Mouse (Mus musculus) kidney, adult 18-20 months (tissue): Measurements from ENCODE around the gene Shb.

ENCODE experiments used
- DNase-seq: peaks from one replicate; pipeline ENCODE4 v3.0.0; 2021

Shb gene

DNA sequence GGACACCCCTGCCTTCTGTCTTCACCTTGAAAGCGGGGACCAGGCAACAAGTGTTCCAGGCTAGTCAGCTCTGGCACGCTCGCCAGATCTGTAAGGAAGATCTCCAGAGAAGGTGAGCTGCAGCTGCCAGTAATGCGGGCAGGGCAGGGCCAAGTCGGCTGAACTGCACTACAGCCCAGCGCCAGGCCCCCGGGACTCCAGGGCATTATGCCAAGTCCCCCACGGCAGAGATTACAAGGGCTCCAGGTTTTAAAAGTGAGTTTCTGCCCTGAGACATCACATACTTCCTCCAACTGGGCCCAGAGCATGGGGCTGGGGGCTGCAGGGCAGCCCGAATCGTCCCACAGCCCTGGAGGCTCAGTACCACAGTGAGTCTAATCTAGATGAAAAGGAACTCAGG lies 52.8 kb downstream of the Shb start:
- DNase-seq: no peak

DNA sequence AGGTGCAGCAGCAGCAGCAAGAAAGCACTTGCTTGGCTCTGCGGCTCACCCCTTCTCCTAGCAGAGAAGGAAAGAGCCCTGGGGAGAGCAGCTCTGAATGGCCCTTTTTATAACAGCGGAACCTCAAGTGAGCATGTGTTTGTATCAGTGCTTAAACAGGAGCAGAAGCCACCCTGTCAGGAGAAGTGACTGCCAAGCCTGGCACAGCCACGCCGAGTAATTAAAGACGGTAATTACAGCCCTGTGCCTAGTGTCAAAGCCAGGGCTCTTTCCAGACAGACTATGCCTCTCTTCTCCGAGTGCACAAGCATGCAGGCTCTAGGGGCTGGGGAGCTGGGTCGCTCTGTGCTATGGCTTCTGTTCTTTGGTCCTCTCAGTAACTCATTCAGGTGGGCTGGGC lies 54.1 kb downstream of the Shb start:
- DNase-seq: no peak

DNA sequence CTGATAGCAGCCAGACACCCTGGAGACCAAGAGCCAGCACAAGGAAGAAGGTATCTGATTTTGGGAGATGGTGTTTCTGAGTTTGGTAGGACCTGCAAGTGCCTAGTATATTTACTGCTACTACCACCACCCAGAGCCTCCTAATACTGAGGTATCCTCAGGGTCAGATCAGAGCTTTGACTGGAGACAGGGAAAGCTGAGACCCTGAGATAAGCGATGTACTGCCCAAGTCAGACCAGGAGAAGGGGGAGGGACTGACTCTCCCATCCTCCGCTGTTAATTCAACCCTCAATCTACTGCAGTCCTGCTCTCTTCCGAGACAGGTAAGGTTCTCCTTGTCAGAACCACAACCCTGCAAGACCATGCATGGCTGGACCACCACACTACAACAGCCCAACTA lies 55.2 kb downstream of the Shb start:
- no peak for DNase-seq

DNA sequence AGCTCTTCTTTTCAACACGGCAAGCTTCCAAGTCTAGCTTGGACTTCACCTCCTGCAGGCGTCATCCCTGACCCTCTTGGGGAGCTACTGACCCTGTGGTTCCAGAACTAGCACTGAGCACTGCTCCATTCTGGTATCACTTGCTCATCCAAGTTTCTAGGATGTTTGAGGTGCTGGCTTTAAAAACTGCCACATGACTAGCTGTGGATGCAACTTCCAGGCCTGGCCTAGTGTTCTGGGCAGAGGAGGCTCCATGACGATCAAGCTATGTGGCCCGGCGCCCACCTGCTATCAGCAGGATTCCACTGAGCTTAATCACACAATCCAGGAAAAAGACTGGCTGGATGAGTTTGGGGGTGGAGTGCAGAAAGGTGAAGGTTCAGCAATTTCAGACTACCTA lies 57.4 kb downstream of the Shb start:
- no peak for DNase-seq

DNA sequence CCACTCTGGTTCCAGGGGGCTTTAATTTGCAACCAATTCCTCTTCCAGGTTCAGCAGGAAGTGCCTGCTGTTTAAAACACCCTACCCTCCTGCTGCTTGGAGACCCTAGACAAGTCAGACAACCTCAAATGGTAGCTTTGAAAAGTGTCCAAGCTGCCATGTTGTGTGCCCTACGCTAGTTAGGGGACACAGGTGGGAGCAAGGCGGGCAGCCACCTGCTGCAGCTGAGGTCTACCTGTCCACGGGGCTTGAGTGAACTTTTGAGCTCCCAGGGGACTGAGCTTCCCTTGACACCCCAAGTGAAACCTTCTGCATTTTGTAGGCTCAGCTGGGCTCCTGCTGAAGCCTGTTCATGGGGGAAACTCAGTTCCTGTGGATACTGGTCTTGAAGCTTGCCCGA lies 58.1 kb downstream of the Shb start:
- DNase-seq: no peak

DNA sequence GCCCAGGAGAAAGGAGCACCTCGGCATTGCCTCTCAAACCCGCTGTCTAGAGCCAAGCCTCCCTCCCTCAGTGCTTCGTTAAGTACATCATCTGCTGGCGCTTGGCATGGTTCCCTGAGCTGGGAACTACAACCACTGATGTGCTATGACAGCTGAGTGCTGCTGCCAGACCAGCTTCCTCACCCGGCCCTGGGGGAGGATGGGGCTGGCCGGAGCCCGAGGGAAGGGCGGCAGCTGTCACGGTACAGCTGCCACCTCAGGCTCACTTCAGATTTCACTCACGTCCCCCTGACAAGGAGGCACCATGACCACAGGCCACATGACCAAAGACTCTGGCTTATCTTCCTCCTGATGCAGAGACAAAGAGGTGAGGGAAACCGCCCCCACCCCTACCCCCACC lies 59.1 kb downstream of the Shb start:
- peak; percentile 76 for DNase-seq

DNA sequence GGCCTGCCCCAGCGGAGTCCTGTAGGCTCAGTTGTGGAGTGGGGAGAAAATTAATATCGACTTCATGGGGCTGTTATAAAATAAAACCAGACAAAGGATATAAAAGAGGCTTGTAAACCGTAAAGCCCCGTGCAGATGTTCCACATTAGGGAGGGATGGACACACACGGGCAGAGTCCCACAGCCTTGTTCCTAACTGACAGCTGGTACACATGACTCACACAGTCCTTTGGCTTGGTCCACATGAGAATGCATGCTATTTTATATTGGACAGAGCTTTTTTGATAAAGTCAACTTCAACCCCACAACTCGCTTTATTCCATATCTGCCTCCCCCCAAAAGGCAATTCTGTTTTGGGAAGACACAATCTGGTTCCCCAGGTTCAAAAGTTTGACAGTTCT lies 59.6 kb downstream of the Shb start:
- no peak for DNase-seq

DNA sequence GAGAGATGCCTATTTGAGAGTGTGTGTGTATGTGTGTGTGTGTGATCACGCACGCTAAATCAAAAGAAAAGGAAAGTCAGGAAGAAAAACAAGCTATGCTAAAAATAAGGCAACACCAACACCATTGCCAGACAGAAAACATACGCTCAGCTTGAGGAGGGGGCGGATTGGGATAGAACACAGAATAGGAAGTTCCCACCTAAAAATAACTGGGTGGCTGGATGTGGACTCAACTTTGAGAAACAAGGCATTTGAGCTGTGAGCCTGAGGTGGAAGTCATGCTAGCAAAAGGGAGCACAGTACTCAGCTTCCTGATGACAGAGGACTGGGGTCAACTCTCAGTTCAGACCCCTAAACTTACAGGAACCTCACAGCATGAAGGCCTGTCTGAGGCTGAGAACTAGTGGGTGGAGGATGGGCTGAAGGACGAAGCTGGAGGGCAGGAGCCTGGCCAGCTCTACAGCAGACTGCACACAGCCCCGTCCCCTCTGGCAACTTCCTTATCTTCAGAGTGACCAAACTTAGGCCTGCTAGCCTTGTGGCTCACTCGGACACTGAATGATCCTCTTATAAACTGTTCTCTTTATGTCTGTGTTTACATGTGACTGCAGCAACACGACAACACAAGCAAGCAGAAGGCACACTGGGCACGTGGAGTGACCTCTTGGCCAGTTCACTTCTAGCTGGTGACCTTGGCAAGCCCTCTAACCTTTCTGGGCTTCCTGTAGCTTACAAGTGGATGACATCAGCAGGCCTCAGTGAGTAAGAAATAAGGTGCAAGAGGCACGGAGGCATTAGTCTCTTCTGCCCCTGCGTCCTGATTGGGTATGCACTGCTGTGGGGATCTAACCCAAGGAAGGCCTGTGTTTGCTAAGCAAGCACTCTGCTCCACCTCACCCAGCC lies 60.4 kb downstream of the Shb start:
- no peak for DNase-seq

DNA sequence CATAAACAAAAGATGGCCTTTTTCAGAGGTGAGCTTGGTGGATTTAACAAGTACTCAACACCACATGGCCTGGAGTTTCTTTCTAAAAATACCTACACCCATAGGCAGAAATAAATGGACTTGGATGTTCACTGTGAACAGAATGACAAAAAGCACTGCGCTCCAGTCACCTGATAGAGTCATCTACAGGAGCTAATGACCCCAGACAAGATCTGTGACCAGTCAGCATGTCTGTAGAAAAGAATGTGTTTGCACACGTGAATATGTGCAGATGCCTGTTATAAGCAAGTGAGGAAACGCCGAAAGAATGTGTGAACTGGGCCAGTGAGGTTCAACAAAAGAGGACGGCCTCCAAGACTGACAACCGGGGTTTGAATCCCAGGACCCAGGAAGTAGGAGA lies 63.2 kb downstream of the Shb start:
- no peak for DNase-seq

DNA sequence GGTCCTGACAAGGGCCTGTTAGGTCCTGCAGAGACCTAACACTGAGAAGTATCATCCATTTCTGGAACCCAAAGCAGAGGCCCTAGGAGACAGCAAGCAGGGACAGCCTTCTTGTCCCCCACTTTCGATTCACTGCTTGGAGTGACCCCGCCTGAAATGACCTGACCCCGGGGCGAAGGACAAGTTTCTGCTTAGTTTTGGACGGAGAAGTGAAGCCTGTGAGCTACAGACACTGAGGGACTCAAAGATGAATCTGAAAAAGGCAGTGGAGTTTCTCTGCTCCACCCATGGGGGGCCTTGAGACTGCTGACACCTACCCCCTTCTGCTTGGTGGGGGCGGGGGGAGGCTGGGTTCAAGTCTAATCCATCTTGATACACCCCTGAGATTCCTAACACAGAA lies 63.8 kb downstream of the Shb start:
- DNase-seq: no peak

DNA sequence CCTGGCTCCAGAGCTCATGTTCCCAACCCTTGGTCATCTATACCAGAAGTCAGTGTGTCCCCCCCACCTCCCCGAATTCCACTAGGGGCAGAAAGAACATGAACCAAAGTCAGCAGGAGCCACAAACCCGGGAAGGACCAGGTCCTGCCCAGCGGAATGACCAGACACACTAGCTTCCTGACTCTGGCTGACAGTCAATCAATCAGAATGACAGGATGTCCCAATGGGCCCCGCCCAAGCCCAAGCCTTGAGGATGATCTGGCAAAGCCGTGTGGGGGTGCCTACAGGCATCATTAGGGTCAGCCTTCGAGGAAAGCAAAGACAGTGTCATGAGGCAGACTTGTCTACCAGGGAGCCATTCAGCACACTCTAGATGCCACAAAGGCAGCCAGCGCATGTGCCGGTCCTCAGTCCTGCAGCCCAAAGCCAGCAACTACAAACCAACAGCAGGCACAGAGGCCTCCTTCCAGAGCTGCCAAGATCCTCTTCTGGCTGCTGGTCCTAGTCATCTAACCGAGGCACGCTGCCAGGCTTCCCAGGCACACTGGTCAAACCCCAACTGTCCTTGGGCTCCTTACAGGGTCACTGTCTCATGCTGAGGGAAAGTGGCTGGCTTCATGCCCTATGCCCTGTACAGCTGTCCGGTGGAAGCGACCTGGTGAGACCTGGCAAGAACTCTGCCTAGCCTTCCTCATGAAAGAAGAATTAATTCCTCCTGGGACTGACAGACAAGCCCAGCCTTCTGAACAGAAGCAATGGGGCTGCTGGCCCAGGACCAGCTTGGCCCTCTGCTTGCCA lies 65.0 kb downstream of the Shb start:
- DNase-seq: peak; percentile 89

DNA sequence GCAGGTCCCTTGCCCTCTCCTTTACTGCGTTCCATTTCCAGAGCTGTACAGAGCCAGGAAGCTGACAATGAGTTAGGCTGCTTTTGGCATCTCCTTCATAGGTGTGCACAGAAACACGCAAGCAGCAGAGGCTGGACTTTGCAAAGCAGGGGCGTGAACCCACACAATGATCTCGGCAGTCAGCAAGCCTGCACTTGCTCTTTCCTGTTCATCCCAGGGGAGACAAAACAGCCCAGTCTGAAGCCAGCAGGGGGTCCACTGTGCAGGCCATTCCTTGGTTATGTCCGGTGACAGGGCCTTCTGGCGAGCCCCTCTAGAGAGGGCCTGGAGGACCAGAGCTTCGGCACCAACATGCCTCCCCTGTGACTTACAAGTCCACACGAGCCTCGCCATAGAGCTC lies 67.3 kb downstream of the Shb start:
- no peak for DNase-seq

DNA sequence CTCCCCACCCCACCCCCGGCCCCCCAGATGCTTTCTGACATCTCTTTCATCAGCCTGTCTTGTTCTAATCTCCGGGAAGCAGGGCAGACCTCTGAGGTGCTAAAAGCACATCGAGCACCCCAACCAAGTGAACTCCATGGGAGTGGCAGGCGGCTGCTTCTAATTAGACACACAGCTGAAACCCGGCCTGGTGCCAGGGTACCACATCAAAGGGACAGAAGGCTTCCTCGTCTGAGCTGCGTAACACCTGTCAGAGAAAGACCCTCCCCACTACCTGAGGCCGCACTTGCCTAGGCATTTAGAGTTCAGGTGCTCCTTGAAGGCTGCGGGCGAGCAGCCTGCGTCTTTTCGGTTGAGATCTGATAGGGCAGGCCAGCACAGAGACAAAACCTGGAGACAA lies 67.7 kb downstream of the Shb start:
- DNase-seq: no peak

DNA sequence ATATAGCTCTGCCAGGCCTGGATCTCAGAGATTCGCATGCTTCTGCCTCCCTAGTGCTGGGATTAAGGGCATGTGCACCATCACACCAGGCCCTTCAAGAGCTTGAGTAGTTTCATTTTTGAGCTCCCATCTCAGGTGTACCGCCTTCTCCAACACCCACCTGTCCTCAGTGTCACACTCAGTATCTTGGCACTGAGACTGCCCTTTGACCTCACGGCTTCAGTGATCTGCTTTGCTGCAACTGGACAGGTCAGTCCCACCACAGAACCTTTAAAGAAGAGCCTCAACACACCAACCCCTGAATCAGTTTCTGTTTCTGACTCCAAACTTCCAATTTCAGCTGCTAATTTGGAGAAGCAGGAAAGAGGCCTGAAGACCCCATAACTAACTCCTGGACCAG lies 68.1 kb downstream of the Shb start:
- no peak for DNase-seq

DNA sequence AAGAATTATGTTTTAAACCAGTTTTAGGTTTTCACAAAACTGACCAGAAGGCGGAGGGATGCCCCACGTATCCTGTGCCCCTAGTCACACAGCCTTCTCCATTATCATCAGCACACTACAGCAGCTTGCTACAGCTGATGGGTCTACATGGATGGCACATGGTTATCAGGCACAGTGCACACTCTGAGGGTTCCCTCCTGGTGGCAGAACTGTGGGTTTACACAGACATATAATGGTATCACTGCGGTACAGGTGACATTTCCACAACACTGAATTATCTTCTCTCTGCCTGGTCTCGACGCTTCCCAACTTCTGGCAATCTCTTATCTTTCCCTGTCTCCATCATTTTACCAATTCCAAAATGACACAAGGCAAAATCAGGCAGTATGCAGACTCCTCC lies 69.6 kb downstream of the Shb start:
- no peak for DNase-seq

DNA sequence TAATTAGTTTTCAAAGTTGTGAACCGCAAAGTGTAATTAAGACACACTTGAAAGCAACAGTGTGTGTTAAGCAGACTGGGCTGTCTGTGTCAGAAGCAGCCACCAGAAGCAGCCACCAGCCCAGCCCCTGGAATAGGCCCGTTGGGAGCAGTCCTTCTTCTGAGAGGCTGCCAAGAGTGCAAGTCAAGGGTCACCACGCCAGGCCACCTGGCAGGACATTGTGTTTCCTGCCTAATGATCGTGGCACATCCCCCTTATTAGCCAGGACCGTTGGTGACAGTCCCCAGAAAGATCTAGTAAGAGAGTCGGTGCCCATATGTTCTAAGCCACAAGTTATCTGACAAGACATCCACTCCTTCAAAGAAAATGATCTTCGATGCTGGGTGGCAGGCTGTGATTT lies 70.6 kb downstream of the Shb start:
- peak; percentile 89 for DNase-seq

DNA sequence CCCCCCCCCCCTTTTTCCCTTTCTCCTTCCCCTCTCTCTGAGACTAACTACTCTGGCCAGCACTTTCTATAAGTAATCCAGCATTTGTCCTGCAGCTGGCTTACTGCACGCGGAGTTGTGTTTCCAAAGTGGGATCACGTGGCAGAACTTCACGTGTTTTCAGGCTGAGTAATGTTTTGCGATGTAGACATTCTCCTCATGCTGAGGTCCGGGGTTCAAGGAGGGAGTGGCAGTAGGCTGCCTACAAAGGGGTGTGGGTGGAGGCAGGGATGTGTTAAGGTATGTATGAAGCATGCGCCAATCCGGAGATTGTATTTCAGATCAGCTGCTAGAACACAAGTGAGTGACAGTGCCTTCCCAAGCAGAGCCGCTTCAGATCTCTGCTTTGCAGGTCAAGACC lies 72.9 kb downstream of the Shb start:
- DNase-seq: peak; percentile 64

DNA sequence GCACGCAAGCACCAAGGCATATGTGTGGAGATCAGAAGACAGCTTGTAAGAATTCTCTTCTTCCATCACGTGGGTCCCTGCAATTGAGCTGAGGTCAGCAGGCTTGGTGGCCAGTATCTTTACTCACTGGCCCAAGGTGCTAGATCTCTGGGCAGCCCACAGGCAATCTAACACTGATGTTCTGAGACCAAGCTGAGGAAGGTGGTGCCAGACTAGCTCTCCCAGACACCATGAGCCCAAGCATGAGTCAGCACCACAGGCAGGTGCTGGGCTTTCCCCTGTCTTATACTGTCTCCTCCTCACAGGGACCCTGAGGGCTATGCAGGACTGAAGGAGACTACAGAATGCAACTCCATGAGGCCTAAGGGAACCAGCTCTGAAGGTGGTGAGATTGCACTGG lies 74.7 kb downstream of the Shb start:
- DNase-seq: no peak

DNA sequence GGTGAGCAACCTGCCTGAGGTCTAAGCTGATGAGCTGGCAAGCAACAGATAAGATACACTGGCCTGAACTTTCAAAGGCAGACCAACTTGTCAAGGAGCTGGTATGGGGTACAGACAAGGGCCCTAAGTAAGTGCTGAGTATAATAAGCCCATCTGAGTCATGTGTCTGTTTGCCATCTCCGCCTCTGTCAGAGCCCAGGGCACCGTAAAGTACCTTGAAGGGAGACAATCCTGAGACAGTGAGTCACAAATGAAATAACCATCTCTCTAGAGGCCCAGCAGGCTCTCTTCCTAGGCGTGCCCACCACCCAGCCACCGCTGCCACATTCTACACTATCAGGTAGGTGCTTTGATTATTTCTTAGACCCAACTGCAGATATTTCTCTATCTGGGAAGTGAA lies 77.3 kb downstream of the Shb start:
- DNase-seq: no peak

DNA sequence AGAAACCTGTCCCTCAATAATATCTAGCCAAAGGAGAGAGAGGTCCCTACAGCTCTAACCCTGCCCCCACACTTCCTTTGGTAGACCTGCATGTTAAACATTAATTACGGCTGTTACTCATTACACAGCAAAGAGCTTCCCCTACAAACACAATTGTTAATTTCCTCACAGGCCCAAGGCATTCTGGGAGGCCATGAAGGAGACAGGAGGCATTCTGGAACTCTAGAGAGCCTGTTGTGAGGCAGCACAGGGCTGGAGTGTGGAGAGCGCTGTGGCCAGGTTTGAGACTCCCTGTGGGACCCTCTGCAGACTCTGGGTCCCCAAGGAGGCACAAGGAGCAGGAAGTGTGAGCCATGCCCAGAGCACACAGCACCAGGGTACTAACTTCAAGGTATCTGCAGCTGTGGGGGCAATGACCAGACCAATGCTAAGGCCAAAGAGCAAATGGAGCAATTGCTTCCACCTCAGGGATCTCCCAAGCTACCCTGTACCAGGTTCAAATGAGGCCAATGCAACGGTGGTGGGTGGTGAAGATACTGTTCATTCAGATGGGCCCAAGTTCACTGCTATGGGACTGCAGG lies 78.9 kb downstream of the Shb start:
- peak; percentile 86 for DNase-seq

DNA sequence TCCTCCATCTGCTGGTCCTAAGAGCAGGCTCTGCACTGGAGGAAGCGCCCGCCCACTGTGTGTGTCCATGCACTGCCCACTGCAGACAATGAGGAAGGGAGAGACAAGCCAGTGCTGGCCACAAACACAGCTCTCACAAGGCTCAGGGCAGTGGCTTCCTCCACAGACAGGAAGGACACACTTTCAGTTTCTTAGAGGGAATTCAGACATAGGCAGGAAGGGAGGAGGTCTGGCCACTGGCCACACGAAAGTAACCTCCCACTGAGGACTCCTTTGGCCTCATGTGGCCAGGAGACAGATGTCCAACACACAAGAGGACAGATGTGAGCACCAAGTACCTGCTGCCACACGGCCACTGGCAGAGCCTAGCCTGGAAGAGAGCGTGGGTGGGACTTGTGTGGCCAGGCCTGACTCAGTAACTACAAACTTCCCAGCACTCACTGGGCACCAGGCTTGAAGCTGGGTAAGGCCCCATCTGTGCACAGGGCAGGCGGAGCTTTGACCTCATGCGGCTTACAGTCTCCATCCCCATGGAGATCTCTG lies 79.6 kb downstream of the Shb start:
- DNase-seq: peak; percentile 81

DNA sequence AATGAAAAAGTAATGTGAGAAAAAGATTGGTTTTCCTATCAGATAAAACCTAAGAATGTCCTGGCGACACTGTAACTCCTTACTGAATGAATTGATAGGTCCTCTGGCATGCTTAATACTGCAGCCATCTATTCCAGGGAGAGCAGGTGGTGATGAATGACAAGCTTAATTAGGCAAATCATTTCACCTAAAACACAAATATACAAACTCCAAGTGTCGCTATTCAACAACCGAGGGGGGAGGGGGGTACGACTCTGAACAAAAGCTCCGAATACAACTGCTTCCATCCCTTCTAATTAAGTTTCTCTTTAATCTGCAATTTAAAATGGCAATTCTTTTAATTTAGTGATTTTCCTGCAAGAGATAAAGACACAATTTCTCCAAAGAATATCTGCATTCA lies 83.3 kb downstream of the Shb start:
- no peak for DNase-seq

DNA sequence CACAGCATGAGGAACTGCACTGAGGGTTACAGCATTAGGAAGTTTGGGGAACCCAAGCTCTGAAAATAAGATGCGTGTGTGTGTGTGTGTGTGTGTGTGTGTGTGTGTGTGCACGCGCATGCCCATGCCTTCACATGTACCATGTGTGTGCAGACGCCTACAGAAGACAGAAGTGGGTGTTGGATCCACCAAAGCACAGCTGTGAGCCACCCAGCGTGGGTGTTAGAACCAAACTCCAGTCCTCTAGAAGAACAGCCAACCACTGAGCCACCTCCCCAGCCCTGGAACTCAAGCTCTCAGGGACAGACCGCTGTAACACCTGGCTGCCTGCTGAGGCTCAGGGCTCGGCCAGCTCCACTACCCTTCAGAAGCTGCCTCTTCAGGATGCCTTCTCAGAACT lies 83.8 kb downstream of the Shb start:
- no peak for DNase-seq

DNA sequence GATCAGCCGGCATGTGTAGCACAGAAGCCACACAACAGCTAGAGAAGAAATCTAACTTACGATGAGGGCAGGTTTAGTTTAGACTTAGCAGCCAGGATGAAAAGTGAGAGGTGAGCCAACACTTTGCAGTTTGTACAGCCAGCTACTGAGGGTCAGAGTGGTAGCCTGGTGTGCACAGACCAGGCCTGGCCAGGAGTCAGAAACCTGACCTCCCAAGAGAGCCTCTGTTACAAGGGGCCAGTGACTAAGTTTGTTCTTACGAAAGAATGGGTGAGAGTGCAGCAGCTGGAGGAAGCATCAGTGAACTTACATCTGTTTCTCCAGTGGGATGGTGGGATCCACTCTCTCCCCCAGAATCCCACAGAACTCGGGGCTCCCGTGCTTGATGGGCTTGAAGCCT lies 85.1 kb downstream of the Shb start:
- no peak for DNase-seq
